Mouse (Mus musculus) midbrain, embryonic 11.5 days (tissue): ENCODE measurements around the gene Aar2. TPM values are rescaled to one million over a fixed set of nuclear protein-coding genes. Genes with fewer than 3 reads are reported as not detected.

Source experiments
- ATAC-seq: fragments of 200-750 bp; cut with Nextera tagmentation; 2 replicates; pipeline ENCODE4 v1.8.0; 2017; ENCODE audit warnings: moderate TSS enrichment, moderate library complexity; ENCODE audit not compliant: low FRiP score
- DNase-seq: peaks from one replicate; pipeline ENCODE4 v3.0.0; 2015; ENCODE audit warnings: low spot score; ENCODE audit errors: missing footprints
- H3K27ac ChIP-seq: fragments of 300-500 bp; sonication (generic); 2 replicates; pipeline ENCODE4 v1.5.1; 2014; ENCODE audit warnings: low read depth, low read length
- H3K27me3 ChIP-seq: fragments of 300-500 bp; sonication (generic); 2 replicates; pipeline ENCODE4 v1.6.1; 2014; ENCODE audit warnings: mild to moderate bottlenecking, low read length, moderate library complexity, mixed read lengths; ENCODE audit not compliant: control insufficient read depth, insufficient read depth
- H3K36me3 ChIP-seq: fragments of 300-500 bp; sonication (generic); 2 replicates; pipeline ENCODE4 v1.6.1; 2014; ENCODE audit warnings: mild to moderate bottlenecking, low read length, moderate library complexity, mixed read lengths; ENCODE audit not compliant: control insufficient read depth, insufficient read depth
- H3K4me1 ChIP-seq: fragments of 300-500 bp; sonication (generic); 2 replicates; pipeline ENCODE4 v1.6.1; 2014; ENCODE audit warnings: low read length; ENCODE audit not compliant: control insufficient read depth, insufficient read depth
- H3K4me2 ChIP-seq: fragments of 300-500 bp; sonication (generic); 2 replicates; pipeline ENCODE4 v1.6.1; 2014; ENCODE audit warnings: mild to moderate bottlenecking, moderate library complexity
- H3K4me3 ChIP-seq: fragments of 300-500 bp; sonication (generic); 2 replicates; pipeline ENCODE4 v1.5.1; 2014; ENCODE audit warnings: low read depth, low read length
- H3K9ac ChIP-seq: fragments of 300-500 bp; sonication (generic); 2 replicates; pipeline ENCODE4 v1.6.1; 2014; ENCODE audit warnings: low read length
- H3K9me3 ChIP-seq: fragments of 300-500 bp; sonication (generic); 2 replicates; pipeline ENCODE4 v1.6.1; 2016; ENCODE audit warnings: low read length; ENCODE audit not compliant: control insufficient read depth
- WGBS: fragments of 180-500 bp; shearing (Covaris S2); extraction: QIAGEN DNeasy Blood & Tissue Kit; methylation state at CpG from one replicate; pipeline ENCODE4 v1.1.7; 2014; 5-methylcytosine and 5-hydroxymethylcytosine counted together
- polyA plus RNA-seq: library from polyadenylated mRNA; unstranded; fragments of >200 nt; fragmentation: Nextera tagmentation; extraction: Ambion mirVana; gene quantifications from 2 replicates; pipeline ENCODE4 v1.2.1, GENCODE M21; 2014

Aar2 gene
- polyA plus RNA-seq, 1 experiment from 2014 or later: 46.8 TPM

- Histone ChIP-seq H3K9ac (no peak overlapping the region), H3K9me3 (no peaks in the 10 kb centered on the region), H3K4me1 (no peaks in the 10 kb centered on the region), H3K4me2 (no peak overlapping the region), H3K27ac (no peak overlapping the region), H3K36me3 (no peaks in the 10 kb centered on the region), H3K27me3 (no peaks in the 10 kb centered on the region), H3K4me3 (no peak overlapping the region)
- WGBS: 70% methylated on average over 3 of the region's 3 CpGs
- no peak for ATAC-seq
- no peak for DNase-seq
Measured at GRCm38 (mm10) chr2:156605144-156605543, 57.8 kb downstream of the Aar2 start.

DNA sequence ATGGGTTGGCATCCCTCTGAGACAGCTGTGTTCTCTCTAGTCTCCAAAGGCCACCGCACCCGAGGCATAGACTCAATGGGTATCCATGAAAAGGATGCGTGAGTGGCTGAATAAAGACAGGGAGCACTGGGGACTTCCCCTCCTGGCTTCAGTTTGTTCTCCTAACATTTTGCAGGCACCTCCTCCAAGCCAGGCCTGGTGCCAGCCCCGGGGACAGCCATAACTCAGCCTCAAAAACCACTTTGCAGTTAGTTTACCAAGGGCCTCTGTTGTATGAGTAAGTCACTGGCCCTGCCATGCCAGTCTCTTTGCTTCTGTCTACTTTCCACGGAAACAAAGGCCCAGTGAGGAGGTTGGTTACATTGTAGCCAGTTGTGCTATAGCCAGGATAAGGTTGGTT lies 58.6 kb downstream of the Aar2 start:
- Histone ChIP-seq H3K36me3 (no peaks in the 10 kb centered on the region), H3K27me3 (no peaks in the 10 kb centered on the region), H3K4me1 (no peaks in the 10 kb centered on the region), H3K9ac (no peak overlapping the region), H3K4me2 (no peak overlapping the region), H3K27ac (no peak overlapping the region), H3K4me3 (no peak overlapping the region), H3K9me3 (no peaks in the 10 kb centered on the region)
- DNase-seq (no peak), ATAC-seq (no peak)
- 79% methylated on average over 5 of the region's 5 CpGs for WGBS

DNA sequence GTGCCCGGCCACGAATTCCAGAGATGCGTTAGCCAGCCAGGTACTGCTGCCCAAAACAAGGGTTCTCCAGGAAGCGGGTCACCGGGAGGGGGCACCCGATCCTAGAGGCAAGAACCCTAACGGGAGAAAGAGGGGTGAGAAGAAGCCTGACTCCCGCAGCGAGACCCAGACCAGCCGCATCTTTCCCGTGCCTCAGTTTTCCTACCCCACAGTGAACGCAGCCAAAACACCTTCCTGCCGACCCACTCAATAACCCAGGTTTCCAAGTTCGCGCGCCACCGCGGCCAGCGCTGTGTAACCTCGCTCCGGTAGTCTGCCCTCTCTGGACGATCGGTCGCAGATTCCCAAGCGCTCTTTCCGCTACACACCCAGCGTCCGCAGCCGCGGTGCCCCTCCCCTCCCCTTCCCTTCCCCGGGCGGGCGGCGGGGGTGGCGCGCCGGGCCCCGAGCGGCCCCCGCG lies 65.7 kb downstream of the Aar2 start:
- peak; percentile 96 for DNase-seq
- Histone ChIP-seq H3K27me3 (peaks cover 29% of the 10 kb centered on the region), H3K27ac (no peak overlapping the region), H3K4me2 (peak overlapping the region; percentile 95), H3K9ac (peak overlapping the region; percentile 77), H3K4me1 (peaks cover 12% of the 10 kb centered on the region), H3K4me3 (peak overlapping the region; percentile 69), H3K36me3 (no peaks in the 10 kb centered on the region), H3K9me3 (no peaks in the 10 kb centered on the region)
- peak; percentile 60 for ATAC-seq
- under 1% methylated on average over 41 of the region's 41 CpGs for WGBS

DNA sequence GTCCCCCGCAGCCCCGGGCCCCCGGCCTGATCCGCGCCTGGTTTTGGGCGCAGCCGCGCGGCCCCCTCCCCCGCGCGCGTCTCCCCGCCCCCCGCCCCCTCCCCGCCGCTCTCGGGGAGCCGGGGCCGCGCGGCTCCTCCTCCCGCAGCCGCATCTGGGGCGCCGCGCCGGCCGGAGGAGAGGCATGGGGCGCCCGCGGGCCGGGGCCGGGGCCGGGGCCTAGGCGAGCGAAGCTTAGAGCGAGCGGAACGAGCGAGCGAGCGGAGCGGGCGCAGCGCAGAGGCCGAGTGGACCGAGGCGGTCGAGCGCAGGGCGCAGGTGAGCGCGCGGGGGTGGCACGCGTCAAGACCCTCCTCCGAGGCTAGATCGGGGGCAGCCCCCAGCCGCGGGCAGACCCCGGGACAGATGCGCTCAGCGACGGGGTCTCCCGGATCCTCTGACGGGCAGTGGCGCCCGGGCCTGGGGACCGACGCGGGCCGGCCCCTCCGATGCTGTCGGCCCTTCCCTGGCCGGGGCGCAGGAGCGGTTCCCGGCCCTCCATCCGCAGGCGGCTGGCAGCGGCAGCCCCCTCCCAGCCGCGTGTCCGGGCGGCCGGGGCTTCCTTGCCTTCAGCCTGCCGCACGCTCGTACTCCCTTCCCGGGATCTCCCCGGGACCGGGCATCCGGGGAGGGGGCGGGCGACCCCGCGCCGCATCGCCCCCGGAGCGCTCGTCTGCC lies 66.3 kb downstream of the Aar2 start, which contains the start of gene Dlgap4:
Dlgap4 (plus strand) TSS at position 165 of the 717 bp plus-strand sequence.
- Histone ChIP-seq H3K4me3 (peak within 1 kb of the TSS; percentile 69), H3K9ac (peak within 1 kb of the TSS; percentile 77), H3K4me2 (peak within 1 kb of the TSS; percentile 95), H3K27ac (no peak within 1 kb of the TSS), H3K4me1 (peaks cover 12% of the 10 kb centered on the region), H3K9me3 (no peaks in the 10 kb centered on the region), H3K36me3 (no peaks in the 10 kb centered on the region), H3K27me3 (peaks cover 29% of the 10 kb centered on the region)
- WGBS: 2% methylated on average over 71 of the region's 103 CpGs
- ATAC-seq: peak; percentile 78
- DNase-seq: peak; percentile 95

- ATAC-seq: peak; percentile 34
- H3K27me3 ChIP-seq: peaks cover 29% of the 10 kb centered on the region
- 2% methylated on average over 18 of the region's 18 CpGs for WGBS
- H3K36me3 ChIP-seq: no peaks in the 10 kb centered on the region
- H3K4me1 ChIP-seq: peaks cover 12% of the 10 kb centered on the region
- H3K4me2 ChIP-seq: peak overlapping the region; percentile 95
- peak overlapping the region; percentile 69 for H3K4me3 ChIP-seq
- H3K27ac ChIP-seq: no peak overlapping the region
- DNase-seq: peak; percentile 90
- no peaks in the 10 kb centered on the region for H3K9me3 ChIP-seq
- H3K9ac ChIP-seq: peak overlapping the region; percentile 77
Measured at GRCm38 (mm10) chr2:156614258-156614556, 66.8 kb downstream of the Aar2 start.

GRCm38 (mm10) chr2:156614661-156615654 lies 67.6 kb downstream of the Aar2 start:
- no peaks in the 10 kb centered on the region for H3K36me3 ChIP-seq
- WGBS: 10% methylated on average over 31 of the region's 31 CpGs
- peaks cover 12% of the 10 kb centered on the region for H3K4me1 ChIP-seq
- peak; percentile 28; the same call in 1 of the 2 replicates for ATAC-seq
- no peak overlapping the region for H3K9ac ChIP-seq
- no peak overlapping the region for H3K27ac ChIP-seq
- H3K4me2 ChIP-seq: peak overlapping the region; percentile 95
- H3K9me3 ChIP-seq: no peaks in the 10 kb centered on the region
- H3K27me3 ChIP-seq: peaks cover 29% of the 10 kb centered on the region
- DNase-seq: peak; percentile 91
- peak overlapping the region; percentile 69 for H3K4me3 ChIP-seq

- Histone ChIP-seq H3K36me3 (no peaks in the 10 kb centered on the region), H3K4me1 (peaks cover 12% of the 10 kb centered on the region), H3K4me2 (no peak overlapping the region), H3K4me3 (no peak overlapping the region), H3K27me3 (peaks cover 29% of the 10 kb centered on the region), H3K9ac (no peak overlapping the region), H3K9me3 (no peaks in the 10 kb centered on the region), H3K27ac (no peak overlapping the region)
- ATAC-seq (no peak), DNase-seq (no peak)
- 82% methylated on average over 7 of the region's 7 CpGs for WGBS
Measured at GRCm38 (mm10) chr2:156616513-156616912, 69.1 kb downstream of the Aar2 start.

DNA sequence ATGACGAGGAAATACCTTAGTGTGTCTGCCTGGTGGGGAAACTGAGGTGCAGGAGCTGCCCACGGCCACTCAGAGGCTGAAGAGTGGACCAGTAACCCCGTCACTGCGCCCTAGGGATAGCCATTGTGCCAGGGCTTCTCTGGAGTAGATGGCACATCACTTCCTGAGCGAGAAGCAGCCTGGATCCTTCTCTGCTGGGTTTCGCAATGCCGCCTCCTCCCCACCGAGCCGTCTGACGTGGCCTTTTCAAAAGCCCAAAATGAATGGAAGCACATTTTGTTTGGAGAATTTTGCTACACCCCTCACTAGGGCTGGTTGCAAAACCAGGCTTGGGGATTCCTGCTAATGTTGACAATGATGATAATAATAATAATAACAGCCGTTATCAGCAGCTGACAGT lies 70.2 kb downstream of the Aar2 start:
- no peaks in the 10 kb centered on the region for H3K36me3 ChIP-seq
- H3K9ac ChIP-seq: no peak overlapping the region
- DNase-seq (no peak), ATAC-seq (no peak)
- peaks cover 27% of the 10 kb centered on the region for H3K27me3 ChIP-seq
- no peak overlapping the region for H3K4me3 ChIP-seq
- H3K4me1 ChIP-seq: peaks cover 12% of the 10 kb centered on the region
- H3K4me2 ChIP-seq: no peak overlapping the region
- WGBS: 29% methylated on average over 11 of the region's 11 CpGs
- no peaks in the 10 kb centered on the region for H3K9me3 ChIP-seq
- H3K27ac ChIP-seq: no peak overlapping the region
